In genomic region chr11:50210505-50211151, GRCm38 (mm10) we compare ENCODE assay signal across 8 mouse cellular contexts. TPM values are rescaled to one million over a fixed set of nuclear protein-coding genes. Genes with fewer than 3 reads are reported as not detected.
DNase-seq lines count a peak whose midpoint lies in the region; ATAC-seq and TF ChIP-seq lines count a peak whose summit lies in the region.

TSS of gene Sqstm1 (minus strand) at chr11:50210827.
TSS of gene Mgat4b (plus strand) at chr11:50210890.

- peak; percentile 50 for ATAC-seq in limb, embryonic 15.5 days (ENCODE audit: insufficient number of reproducible peaks, low FRiP score, low TSS enrichment, low read depth)
- ATAC-seq in midbrain, embryonic 16.5 days, result peak; percentile 77

- no peak for TF ChIP-seq CTCF in embryonic fibroblast, embryonic 13.5 days (IDR thresholded peaks at IDR 0.05; ENCODE audit: borderline replicate concordance, insufficient read depth, low read length)
- TF ChIP-seq CTCF in spleen, adult 2 months (IDR thresholded peaks at IDR 0.05; ENCODE audit: extremely low read depth, insufficient read depth, insufficient read length, insufficient replicate concordance), result no peak

- H3K27ac ChIP-seq in embryonic fibroblast, embryonic 13.5 days (ENCODE audit: insufficient read depth, low read length), result peak within 1 kb of the TSS; percentile 80
- H3K27ac ChIP-seq in limb, embryonic 15.5 days, result peak within 1 kb of the TSS; percentile 99
- H3K27ac ChIP-seq in midbrain, embryonic 16.5 days (ENCODE audit: low read length), result peak within 1 kb of the TSS; percentile 98
- H3K27ac ChIP-seq in spleen, adult 2 months (ENCODE audit: insufficient read depth, low read length), result peak within 1 kb of the TSS; percentile 97

- H3K4me3 ChIP-seq in embryonic fibroblast, embryonic 13.5 days (ENCODE audit: insufficient read depth, low read length), result peak within 1 kb of the TSS; percentile 85
- peak within 1 kb of the TSS; percentile 94 for H3K4me3 ChIP-seq in limb, embryonic 15.5 days
- peak within 1 kb of the TSS; percentile 98 for H3K4me3 ChIP-seq in midbrain, embryonic 16.5 days (ENCODE audit: low read depth, low read length)
- H3K4me3 ChIP-seq in spleen, adult 2 months (ENCODE audit: extremely low read depth, insufficient read depth, insufficient read length), result peak within 1 kb of the TSS; percentile 90

- H3K4me2 ChIP-seq in limb, embryonic 15.5 days, result peak within 1 kb of the TSS; percentile 60
- peak within 1 kb of the TSS; percentile 59 for H3K4me2 ChIP-seq in midbrain, embryonic 16.5 days (ENCODE audit: low read length)

- no peaks in the 10 kb centered on the region for H3K9me3 ChIP-seq in limb, embryonic 15.5 days
- no peaks in the 10 kb centered on the region for H3K9me3 ChIP-seq in midbrain, embryonic 16.5 days (replicated peaks; ENCODE audit: control insufficient read depth, low read length, poor library complexity, severe bottlenecking)

- no peaks in the 10 kb centered on the region for H3K27me3 ChIP-seq in limb, embryonic 15.5 days
- H3K27me3 ChIP-seq in midbrain, embryonic 16.5 days (ENCODE audit: control insufficient read depth, insufficient read depth, low read depth, low read length), result no peaks in the 10 kb centered on the region
- no peaks in the 10 kb centered on the region for H3K27me3 ChIP-seq in spleen, adult 2 months (ENCODE audit: control insufficient read depth, insufficient read depth, low read length)

- peak; percentile 99 for TF ChIP-seq POLR2A in embryonic fibroblast, embryonic 13.5 days (IDR thresholded peaks at IDR 0.05; ENCODE audit: low read depth, low read length)
- TF ChIP-seq POLR2A in spleen, adult 2 months (IDR thresholded peaks at IDR 0.05; ENCODE audit: low read depth, low read length), result peak; percentile 96

- H3K4me1 ChIP-seq in embryonic fibroblast, embryonic 13.5 days (ENCODE audit: control insufficient read depth, insufficient read depth, low read length), result peaks cover 18% of the 10 kb centered on the region
- peaks cover 20% of the 10 kb centered on the region for H3K4me1 ChIP-seq in limb, embryonic 15.5 days
- peaks cover 22% of the 10 kb centered on the region for H3K4me1 ChIP-seq in midbrain, embryonic 16.5 days (ENCODE audit: control insufficient read depth, insufficient read depth, low read length)
- peaks cover 5% of the 10 kb centered on the region; the same call in 1 of the 2 replicates for H3K4me1 ChIP-seq in spleen, adult 2 months (ENCODE audit: control insufficient read depth, insufficient read depth, insufficient read length)

- peak; percentile 89 to 91 for DNase-seq in B cell, adult 2 months
- peak; percentile 82 for DNase-seq in brain, adult 2 months (ENCODE audit: low read depth, low spot score)
- DNase-seq in heart, adult 9 months (ENCODE audit: low spot score in 2 of 2), result peak; percentile 88 to 90
- DNase-seq in kidney, adult 9 months, result peak; percentile 84
- peak; percentile 57 to 67 for DNase-seq in spleen, adult 2 months (ENCODE audit: low read depth in 1 of 2, low spot score in 2 of 2)

- peaks cover 25% of the 10 kb centered on the region for H3K36me3 ChIP-seq in limb, embryonic 15.5 days
- peaks cover 12% of the 10 kb centered on the region for H3K36me3 ChIP-seq in midbrain, embryonic 16.5 days (ENCODE audit: control insufficient read depth, insufficient read depth, low read length)
- H3K36me3 ChIP-seq in spleen, adult 2 months (ENCODE audit: control insufficient read depth, insufficient read depth, low read length), result peaks cover 20% of the 10 kb centered on the region

- under 1% methylated on average over 48 of the region's 48 CpGs for WGBS in limb, embryonic 15.5 days
- WGBS in midbrain, embryonic 16.5 days, result under 1% methylated on average over 48 of the region's 48 CpGs
- under 1% methylated on average over 48 of the region's 48 CpGs for WGBS in spleen, adult 2 months

- peak within 1 kb of the TSS; percentile 98 for H3K9ac ChIP-seq in limb, embryonic 15.5 days
- H3K9ac ChIP-seq in midbrain, embryonic 16.5 days (ENCODE audit: low read depth, low read length), result peak within 1 kb of the TSS; percentile 98

RNA-seq across cellular contexts. Expression of gene Sqstm1, which starts in this region (rescaled TPM):
- 332 and 376 TPM in 2 replicates for polyA plus RNA-seq in embryonic fibroblast, embryonic 13.5 days (2011; ENCODE audit: insufficient read length, low read depth, missing spikeins)
- 241 and 262 TPM in 2 replicates for polyA plus RNA-seq in limb, embryonic 15.5 days (2015; fragmentation: Nextera tagmentation; extraction: Ambion mirVana)
- polyA plus RNA-seq in midbrain, embryonic 16.5 days (2015; fragmentation: Nextera tagmentation; extraction: Ambion mirVana), result 374 and 394 TPM in 2 replicates
- 113 and 117 TPM in 2 replicates for polyA plus RNA-seq in spleen, adult 2 months (2012; rRNA removed)

RNA-seq across cellular contexts. Expression of gene Mgat4b, which starts in this region (rescaled TPM):
- 35.1 and 41.8 TPM in 2 replicates for polyA plus RNA-seq in embryonic fibroblast, embryonic 13.5 days (2011; ENCODE audit: insufficient read length, low read depth, missing spikeins)
- 12.5 and 16.0 TPM in 2 replicates for polyA plus RNA-seq in limb, embryonic 15.5 days (2015; fragmentation: Nextera tagmentation; extraction: Ambion mirVana)
- 33.3 and 38.3 TPM in 2 replicates for polyA plus RNA-seq in midbrain, embryonic 16.5 days (2015; fragmentation: Nextera tagmentation; extraction: Ambion mirVana)
- 32.6 and 41.5 TPM in 2 replicates for polyA plus RNA-seq in spleen, adult 2 months (2012; rRNA removed)

Comparison
In these comparisons a context has a peak if more than half of its experiments do, and no peak if none do; other contexts are left out.
1. Peak in every context shown above with its lines: DNase-seq, ATAC-seq, H3K4me3 ChIP-seq and H3K27ac ChIP-seq.